Mouse (Mus musculus): ENCODE measurements at regions not wholly inside any gene's neighbourhood (a gene's known extent, or its start where the extent isn't known, plus 50 kb on each side); places are given as distances from the start of the nearest gene placed in this dataset.

DNA sequence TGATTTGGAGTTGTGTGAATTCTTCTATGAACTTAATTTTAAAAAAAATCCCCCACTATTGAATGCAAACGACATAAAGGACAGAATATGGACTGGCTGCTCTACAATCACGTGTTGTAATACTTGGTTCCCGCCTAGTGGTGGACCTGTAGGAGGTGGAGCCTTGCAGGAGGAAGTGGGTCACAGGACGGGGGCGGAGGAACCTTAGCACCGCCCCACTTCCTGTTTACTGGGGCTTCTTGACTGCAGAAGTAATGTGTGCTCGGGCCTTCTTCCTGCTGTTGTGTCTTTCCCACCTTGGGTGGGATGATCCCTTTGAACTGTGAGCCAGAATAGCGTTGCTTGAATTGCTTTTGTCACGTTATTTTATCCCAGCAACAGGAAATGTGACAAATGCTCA lies 52.2 kb upstream of the Tmem108 start:
- DNase-seq (ENCODE audit: extremely low read depth, low read depth, low spot score) = no peak

DNA sequence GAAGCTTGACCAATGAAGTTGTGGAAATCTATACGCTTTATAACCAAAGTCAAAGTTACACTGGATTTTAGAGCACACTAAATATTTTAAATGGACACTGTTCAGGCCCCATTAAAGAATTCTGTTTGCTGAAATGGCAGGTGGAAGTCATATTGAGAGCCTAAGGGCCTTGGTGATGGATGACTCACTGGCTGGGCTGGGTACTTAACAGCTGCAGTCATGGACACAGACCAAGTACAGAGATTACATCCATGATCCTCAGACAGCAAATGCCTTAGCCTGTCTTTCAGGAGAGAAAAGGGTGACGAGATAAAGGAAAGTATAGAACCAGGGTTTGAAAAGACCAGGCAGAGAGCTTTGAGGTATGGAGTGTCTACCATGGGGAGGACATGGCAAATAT lies 57.4 kb upstream of the Tmem108 start:
- DNase-seq (ENCODE audit: extremely low read depth, low read depth, low spot score) = no peak

DNA sequence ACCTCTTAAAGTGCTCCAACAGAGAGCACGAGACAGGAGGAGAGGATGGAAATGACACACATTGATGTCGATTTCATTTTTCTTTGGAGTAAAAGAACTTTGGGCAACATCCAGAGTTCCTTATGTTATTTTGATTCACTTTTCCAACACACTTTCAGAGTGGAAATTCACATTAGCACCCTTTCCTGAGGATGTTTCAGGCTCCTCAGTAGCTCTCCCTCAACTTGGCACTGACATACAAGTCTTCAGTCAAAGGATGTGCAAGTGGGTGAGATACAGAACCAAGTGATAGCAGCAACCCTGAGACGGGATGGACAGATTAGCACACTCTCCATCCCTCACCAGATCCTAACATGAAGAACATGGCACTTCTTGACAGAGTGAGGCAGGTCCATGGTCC lies 60.0 kb upstream of the Tmem108 start:
- DNase-seq (ENCODE audit: extremely low read depth, low read depth, low spot score) = no peak

DNA sequence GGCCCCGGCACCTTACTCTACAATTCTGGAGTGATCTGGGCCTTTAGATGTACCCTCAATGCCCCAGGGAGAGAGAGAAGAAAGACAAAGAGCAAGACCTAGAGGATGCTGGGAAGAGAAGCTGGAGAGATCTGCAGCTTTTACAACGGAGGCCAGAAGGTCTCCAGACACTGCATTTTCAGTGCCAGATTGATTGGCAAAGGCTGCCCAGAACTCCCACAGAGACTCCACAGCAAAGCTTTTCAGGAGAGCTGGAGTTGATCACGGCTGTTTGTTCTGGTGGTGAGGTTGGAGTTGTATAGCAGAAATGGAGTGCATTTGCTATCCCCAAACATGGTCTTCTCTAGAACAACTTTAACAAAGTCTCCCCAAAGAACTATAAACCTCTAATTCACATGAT lies 61.9 kb upstream of the Tmem108 start:
- DNase-seq (ENCODE audit: extremely low read depth, low read depth, low spot score) = no peak

DNA sequence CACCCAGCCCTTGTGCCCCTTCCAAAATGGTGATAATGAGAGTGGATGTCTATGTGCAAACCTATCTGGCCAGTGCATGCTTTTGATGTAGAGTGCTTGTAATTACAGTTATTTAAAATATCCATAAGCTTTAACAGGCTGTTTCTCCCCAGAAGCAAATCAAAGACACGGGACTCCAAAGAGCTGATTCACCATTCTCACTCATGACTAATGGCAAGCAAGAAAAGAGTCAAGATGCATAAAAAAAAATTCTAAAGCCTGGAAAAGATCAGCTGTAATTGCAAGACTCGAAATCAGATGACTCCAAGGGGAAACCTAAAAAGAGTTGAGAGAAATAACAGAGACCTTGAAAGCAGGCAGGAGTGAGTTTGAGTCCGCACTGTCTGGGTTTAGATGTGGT lies 79.6 kb upstream of the Tmem108 start:
- no peak for DNase-seq (ENCODE audit: extremely low read depth, low read depth, low spot score)

DNA sequence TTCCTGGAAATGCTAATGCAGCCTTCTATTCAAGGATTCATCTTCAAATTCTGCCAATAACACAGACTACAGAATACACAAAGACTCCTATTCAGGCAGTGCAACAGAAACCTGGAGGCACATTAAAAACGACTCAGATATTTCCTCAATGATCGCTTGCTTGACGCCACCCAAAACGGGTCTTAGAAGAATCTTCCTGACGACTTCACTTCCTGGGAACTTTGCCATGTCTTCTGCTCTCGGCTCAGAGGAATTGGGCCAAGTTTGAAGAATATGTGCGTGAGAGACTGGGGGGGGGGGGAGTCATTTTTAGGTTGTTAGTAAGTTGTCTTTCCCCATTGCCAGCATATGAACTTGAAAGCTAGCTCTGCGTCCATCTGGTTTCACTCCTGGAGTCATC lies 82.2 kb upstream of the Tmem108 start:
- no peak for DNase-seq (ENCODE audit: extremely low read depth, low read depth, low spot score)

DNA sequence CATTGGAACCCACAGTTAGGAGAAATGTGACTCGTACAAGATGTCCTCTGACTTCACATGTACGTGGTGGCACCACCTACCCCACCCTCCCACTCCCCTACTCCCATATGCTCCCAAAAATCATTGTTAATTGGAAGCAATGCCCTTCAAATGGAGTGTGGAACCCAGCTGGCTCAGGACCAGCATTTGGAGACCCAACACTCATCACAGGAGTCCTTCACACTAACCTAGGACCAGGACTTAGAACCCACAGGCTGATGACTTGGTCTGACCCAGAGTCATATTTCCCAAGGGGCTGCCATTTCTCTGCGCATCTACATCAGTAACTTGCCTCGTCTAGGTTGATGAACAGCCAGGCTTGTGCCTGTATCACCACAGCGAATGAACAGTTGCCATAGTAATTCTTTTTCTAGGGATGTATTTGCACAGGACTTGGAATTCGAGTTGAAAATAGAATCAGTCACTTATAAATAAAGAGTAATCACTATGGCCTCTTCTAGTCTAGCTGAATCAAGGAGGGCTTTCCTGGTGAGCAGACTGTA lies 84.3 kb upstream of the Tmem108 start:
- no peak for DNase-seq (ENCODE audit: extremely low read depth, low read depth, low spot score)

DNA sequence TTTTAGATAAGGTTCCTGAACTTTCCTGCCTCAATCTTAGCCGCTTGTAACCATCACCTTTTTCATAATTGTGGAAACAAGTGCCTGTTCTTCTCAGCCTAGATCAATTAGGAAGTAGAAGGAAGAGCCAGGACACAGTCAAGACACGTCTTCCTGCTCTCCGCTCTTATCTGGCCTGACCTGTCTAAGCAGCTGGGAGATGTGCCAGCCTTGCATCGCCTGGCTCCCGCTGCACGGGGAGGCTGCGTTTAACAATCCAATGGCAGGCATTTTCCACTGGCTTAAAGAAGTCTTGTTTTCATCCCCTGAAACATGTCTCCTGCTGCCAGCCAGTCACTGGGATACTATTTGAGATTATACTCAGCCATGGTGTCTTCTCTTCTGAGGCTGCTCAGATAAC lies 86.3 kb upstream of the Tmem108 start:
- no peak for DNase-seq (ENCODE audit: extremely low read depth, low read depth, low spot score)

DNA sequence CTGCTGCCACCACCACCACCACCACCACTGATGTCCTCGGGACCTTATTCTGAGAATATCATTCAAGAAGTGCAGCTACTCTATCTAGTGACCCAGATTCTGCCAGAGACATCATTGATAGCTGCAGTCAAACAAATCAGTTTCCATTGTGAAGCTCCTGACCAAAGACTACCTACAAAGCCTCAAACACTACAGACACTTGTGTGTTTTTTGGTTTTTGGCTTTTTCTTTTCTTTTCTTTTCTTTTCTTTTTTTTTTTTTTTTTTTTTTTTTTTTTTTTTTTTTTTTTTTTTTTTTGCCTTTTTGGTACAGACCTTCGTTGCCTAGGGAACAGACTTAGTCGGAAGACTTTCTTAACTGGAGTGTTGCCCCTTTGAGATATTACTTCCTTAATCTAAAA lies 87.4 kb upstream of the Tmem108 start:
- no peak for DNase-seq (ENCODE audit: extremely low read depth, low read depth, low spot score)

DNA sequence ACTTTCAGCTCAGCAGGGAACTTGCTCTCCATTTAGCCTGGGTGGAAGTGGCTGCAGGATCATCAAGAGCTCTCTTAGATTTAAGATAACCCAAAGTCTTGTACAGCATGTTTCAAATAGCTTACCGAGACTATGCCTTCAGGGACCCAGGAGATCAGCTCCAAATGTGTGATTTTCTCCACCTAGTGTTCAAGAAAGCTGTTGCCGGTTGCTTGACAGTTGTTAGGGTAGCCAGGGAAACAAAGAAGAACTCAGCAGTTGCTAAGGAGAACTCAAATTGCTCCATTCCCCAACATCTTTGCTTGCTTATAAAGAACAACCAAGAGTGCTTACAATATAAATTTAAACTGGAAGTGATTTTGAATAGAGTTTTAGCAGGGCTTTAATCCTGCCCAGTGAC lies 91.1 kb upstream of the Tmem108 start:
- no peak for DNase-seq (ENCODE audit: extremely low read depth, low read depth, low spot score)

DNA sequence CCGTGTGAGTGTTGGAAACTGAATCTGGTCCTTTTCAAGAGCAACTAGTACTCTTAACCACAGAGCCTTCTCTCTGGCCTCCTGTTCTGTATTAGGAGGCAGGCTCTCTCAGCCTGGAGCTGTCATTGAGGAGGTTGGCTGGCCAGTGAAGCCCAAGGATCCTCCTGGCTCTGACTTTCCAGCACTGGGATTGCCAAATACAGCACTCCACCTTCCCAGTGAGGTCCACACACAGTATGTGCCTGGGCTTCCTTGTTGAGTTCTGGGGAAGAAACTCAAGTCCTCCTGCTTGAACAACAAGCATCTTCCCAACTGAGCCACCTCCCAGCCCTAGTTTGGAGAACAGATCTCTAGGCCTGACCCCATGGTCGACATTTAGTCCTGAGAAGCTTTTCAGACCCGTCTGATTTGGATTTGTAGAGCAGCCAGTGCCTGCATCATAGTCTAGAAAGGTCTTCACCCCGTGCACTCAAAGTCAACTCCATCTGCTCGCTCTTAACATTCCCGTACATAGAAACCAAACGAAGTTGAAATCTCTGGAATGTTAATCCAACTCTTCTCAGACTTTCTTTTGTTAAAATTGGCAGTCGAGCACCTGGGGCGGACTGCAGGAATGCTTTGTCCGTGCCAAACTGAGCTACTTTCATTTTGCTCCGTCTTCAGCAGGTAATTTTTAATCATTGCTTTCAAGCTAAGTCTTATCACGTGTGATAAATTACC lies 99.2 kb upstream of the Tmem108 start:
- no peak for DNase-seq (ENCODE audit: extremely low read depth, low read depth, low spot score)

DNA sequence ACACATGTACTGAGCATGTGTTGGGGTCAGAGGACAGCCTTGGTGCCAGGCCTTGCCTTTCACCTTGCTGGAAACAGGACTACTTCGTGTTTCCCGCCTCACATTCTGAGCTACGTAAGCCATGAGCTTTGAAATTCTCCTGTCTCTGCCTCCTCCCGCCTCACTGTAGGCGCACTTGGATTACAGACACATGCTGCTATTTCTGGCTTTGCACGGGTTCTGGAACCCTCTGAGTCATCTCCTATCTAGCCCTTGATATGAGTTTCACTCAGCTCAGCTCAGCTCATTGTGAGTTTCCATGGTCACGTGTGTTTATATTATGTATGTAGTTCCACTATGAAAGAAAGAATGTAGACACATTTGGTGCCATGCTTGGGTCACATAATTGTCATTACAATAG lies 100.9 kb upstream of the Tmem108 start:
- no peak for DNase-seq (ENCODE audit: extremely low read depth, low read depth, low spot score)

DNA sequence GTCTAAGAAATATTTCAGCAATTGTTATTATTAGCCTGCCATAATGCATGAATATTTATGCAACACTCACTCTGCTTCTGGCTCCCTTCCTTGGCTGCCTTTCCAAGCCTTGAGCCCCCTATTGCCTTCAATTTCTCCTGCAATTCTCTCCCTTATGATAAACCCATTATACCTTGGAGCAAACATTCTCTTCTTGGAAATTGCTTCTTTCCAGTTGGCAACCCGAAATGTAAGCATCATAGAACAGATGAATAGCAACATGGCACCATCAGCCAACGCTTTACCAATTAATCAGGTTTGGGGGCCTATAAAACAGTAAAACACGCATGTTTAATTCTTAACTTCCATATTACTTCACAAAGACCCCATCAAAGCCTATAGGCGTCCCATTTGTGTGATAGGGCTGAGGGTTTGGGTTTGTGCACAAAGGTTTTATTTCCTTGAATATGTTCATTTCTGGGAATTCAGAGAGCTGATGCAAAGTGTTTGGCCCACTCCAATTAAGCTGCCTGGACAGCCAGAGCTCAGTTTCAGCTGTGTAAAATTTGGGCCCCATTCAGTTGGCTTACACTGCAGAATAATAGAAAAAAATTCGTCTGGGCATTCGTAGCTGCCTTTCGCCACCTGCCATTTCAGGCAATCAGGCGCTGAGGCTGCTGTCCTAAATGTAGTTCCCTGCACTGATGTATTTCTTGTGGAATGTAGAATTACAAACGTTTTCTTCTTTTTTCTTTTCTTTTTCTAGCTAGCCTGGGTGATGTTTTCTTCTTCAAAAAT lies 106.0 kb upstream of the Tmem108 start:
- no peak for DNase-seq (ENCODE audit: extremely low read depth, low read depth, low spot score)

DNA sequence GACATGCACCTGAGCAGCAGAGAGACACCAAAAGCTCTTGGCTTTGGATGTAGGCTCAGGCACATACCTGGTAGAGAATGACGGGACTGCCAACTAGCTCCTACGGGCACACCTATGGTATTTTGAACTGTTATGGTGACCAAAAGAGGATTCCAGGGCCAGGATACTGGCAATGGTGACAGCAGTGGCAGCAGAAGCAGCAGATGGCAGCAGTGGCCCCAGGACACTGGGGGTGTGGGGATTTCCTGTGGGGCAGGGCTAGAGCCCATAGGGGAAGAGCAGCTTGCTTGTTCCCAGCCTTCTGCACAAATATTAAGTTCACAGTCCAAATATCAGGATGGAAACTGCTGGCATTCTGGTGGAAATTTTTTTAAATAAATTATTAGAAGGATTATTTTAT lies 107.6 kb upstream of the Tmem108 start:
- no peak for DNase-seq (ENCODE audit: extremely low read depth, low read depth, low spot score)

DNA sequence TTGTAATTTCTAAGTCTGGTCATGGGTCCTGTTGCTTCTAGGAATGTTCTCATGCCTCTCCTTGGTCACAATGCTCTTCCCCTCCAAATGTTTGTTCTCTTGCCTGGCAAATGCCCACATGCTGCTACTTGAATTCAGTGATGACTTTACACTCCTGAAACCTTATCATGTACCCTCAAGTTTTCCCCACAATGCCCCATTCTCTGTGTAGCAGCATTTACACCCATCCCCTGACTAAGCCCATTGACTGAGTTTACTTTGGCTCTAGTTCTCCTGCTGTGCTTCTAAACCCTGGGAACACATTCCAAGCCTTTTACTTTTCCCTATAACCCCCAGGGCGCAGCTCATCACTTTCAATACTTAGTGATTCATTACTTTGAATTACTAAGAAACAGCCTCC lies 110.5 kb upstream of the Tmem108 start:
- DNase-seq (ENCODE audit: extremely low read depth, low read depth, low spot score) = no peak

DNA sequence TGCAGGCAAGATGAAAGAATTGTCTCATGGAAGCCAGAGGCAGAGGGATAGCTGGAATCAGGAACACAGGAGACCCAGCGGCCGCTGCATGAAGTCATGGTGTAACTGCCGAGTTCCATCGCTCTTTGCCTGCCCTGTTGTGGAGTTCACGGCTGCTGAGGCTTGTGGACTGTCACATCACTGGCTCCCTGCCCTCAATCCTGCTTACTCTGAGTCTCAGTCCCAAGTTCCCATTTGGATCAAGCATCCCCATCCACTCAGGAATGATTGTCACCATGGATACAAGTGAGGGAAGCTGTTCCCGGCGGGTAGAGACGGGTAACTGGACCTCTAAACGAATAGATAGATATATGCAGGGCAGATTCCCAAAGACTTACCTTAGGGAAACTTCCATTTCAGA lies 112.2 kb upstream of the Tmem108 start:
- no peak for DNase-seq (ENCODE audit: extremely low read depth, low read depth, low spot score)

DNA sequence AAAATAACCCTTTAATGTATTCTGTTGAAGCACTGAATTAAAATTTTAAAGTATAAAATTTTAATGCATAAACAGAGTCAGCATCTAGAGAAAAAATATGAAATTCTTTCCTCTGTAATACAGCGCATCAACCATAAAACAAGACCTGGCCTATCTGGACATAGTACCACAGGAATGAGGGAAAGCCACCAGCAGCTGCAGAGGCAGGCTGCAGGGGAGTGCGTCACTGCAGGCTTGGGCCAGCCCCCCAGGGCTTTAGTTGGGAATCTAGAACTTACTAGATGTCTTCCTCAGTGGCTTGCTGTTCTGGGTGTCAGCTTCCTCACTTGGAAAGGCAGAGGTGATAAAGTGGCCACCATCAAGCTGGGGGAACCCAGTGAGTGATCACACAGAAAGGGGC lies 116.2 kb upstream of the Tmem108 start:
- no peak for DNase-seq (ENCODE audit: extremely low read depth, low read depth, low spot score)

DNA sequence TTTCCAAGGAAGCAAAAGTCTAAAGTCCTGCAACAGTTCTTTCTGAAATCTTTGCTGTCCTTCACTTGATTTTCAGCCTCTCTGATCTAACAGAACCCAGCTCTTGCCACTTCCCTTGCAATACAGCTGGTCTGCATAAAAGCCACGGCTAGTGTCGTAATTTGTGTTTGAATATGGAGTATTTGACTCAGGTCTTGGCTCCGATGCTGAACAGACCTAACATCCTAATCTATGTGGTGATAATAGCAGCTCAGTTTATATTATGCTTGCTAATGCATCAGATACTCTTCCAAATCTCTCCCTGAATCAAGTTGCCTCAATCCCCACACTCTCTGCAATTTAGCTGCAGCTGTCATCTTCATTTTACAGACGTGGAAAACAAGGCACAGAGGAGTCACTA lies 109.5 kb upstream of the Nphp3 start:
- DNase-seq (ENCODE audit: extremely low read depth, low read depth, low spot score) = no peak

DNA sequence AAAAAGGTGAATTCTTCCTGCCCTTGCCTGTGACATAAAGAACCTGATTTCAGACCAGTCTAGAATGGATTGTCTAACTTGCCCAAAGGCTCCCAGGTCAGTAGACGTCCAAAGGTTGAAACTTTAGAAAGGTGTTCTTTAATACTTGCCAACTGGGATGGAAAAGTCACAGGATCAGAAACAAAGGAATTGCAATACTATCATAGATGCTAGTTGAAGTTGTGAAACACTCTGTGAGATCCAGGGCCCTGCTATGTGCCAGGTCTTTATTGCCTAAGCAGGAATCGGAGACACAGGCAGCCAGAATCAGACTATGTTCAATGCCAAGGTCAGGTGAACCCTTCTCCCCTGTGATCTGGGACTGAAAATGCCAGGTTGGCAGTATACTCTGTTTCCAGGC lies 108.0 kb upstream of the Nphp3 start:
- DNase-seq (ENCODE audit: extremely low read depth, low read depth, low spot score) = peak; percentile 61

DNA sequence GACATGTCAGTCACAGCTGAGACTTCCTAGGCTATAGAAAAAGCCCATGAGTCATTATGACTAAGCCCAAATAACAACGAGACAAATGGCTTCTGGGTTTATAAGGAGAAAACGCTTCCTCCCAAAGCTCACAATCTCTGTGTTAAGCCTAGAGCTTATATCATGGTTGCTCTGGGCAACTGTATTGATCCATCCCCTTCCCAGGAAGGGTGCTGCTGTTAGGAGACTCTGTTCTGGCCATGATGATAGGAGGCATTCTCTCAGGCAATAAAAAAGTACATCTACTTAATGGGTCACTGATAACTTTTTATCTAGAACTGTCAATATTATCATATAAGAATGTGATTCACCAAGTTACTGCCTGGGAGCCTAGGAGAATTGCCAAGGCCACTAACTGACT lies 103.0 kb upstream of the Nphp3 start:
- DNase-seq (ENCODE audit: extremely low read depth, low read depth, low spot score) = no peak

DNA sequence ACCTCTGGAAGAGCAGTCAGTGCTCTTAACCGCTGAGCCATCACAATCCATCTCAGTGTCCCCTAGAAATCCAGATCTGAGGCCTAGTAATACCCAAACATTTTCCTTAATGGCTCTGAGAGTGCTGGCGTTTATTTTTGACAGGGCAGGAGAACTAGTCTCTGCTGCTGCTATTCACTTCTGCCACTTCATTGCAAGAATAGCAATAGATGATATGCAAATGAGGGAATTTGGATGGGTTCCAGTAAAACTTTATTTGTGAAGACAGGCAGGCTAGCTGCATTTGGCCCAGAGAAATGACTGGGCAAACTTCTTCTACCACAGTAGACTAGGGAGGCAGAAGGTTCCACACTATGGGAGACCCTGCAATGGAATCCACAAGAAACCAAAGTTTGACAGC lies 91.0 kb upstream of the Nphp3 start:
- DNase-seq (ENCODE audit: extremely low read depth, low read depth, low spot score) = no peak

DNA sequence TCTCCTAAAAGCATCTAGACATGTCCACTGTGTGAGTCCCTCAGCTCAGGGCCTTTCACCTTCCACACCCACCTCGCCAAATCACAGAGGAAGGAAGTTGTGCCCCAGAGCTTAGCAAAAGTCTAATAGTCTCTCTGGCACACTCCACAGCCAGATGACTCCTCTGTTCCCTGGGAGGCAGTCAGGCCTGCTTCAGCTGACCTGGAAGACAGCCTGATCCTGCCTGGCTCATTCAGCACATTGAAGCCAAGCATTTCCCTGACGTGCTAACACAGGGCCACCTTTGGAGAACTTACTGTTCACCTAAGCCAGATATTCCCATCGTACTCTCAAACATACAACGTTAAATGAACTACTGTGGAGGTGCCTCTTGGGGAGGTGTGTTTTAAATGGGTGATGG lies 87.2 kb upstream of the Nphp3 start:
- DNase-seq (ENCODE audit: extremely low read depth, low read depth, low spot score) = no peak

DNA sequence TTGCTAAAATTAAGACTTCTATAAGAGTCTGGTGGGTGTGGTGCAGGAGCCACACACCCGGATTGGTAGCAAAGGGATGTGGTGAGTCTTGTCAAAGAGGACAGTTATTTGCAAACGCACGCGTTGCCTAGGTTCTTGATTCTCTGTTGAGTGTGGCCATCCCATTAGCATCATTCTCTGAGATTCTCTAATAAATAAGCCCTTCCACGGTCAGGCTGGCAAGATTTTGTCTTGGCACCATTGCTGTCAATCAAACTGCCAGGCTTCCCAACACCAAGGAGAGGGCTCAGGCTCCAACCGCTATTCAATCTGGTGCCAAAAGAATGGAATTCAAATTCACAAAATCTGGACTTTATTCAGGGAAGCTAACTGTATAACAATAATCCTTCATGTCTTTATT lies 84.6 kb upstream of the Nphp3 start:
- DNase-seq (ENCODE audit: extremely low read depth, low read depth, low spot score) = no peak

Measured in fat pad, adult 2 months (tissue).